Mouse (Mus musculus) activated CD4-positive, CD25-positive, alpha-beta regulatory T cell (primary cell): ENCODE measurements around the gene Ddhd1. TPM values are rescaled to one million over a fixed set of nuclear protein-coding genes. Genes with fewer than 3 reads are reported as not detected.

Experiments used
- polyA plus RNA-seq, 2 experiments: library from polyadenylated mRNA; unstranded; fragments of 100-300 nt; shearing (Covaris generic); gene quantifications; one replicate each; pipeline ENCODE4 v1.2.1; 2017

The Ddhd1 gene
- 10 to 100 TPM; 28.1 to 28.2 TPM for polyA plus RNA-seq

DNA sequence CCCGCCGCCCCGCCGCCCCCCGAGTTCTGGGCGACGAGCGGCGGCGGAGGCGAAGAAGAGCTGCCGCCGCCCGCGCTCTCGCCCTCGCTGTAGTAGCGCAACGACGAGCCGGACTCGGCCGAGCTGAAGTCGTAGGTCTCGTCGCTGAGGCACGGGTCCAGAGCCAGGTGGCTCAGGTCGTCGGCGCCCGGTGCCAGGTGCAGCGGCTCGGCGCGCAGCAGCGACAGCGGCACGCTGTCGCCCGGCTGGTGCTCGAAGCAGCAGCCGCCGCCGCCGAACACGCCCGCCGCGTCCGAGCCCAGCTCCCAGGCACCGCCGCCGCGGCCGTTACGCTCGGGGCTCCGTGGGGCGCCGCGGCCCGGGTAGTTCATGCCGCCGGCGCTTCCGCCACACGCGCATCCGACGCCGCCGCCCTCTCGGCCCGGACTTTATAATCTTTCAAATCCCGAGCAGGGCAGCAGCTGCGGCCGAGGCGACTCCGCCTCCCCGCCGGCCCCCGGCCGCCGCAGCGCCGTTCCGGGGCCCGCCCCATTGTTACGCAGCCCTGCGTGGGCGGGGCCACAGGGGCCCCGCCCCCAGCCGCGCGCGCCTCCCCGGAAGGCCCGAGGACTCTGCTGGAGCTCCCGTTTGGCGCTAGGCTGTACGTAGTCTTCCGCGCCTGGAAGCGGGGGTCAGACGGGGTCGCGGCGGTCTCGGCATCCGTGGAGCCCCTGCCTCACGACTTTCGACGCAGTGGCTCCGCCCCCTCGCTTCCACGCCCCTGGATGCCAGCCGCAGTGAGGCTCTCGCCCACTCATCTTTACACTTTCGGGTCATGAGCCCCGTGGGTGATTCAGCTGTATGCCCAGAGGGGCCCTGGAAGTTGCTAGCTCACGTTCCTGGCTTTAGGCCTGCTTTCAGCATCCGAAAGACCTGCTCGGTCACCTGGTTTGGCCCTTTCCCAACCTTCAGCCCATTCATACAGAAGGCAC, at the start of gene Ddhd1:
Gene Ddhd1 (minus strand): TSS at position 503 of the 971 bp plus-strand sequence.

Other genes with a start within 250 kb of the Ddhd1 start
- gene Fermt2, start 128.0 kb downstream of the Ddhd1 start, polyA plus RNA-seq, result under 1 TPM; 0.23 to 0.44 TPM